Mouse (Mus musculus) C2C12 (cell line): ENCODE measurements at regions not wholly inside any gene's neighbourhood (a gene's known extent, or its start where the extent isn't known, plus 50 kb on each side); places are given as distances from the start of the nearest gene placed in this dataset.

ENCODE experiments used
- CTCF ChIP-seq: IDR thresholded peaks from one replicate; pipeline ENCODE4 v1.5.1; 2011; ENCODE audit not compliant: control insufficient read depth, insufficient read depth, insufficient read length
- MAX ChIP-seq: IDR thresholded peaks from one replicate; pipeline ENCODE4 v1.6.1; 2011; ENCODE audit warnings: mild to moderate bottlenecking, control low read depth
- MYOD1 ChIP-seq: IDR thresholded peaks from one replicate; pipeline ENCODE4 v1.6.1; 2011; ENCODE audit warnings: low read depth; ENCODE audit not compliant: control insufficient read depth, insufficient read length
- USF1 ChIP-seq: IDR thresholded peaks from one replicate; pipeline ENCODE4 v1.6.1; 2011; ENCODE audit warnings: low read depth, mild to moderate bottlenecking, control low read depth, moderate library complexity

DNA sequence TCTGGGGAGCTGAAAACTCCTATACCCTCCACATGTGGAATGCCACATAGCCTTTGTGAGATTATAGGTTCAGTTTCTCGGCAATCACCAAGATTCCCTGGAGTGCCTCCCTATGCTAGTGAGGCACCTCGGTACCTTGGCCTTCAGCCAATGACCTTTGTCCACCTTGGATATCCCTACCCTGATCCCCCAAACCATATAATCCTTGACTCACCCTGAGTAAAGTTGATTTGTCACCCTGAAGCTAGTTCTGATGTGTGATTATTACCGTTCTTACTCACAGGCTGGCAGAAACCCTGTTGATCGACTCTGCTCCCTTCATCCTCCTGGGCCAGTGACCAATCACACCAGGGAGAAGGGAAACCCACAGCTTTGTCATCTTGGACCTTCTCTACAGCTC is 152.5 kb downstream of the Ptpru start:
- no peak for TF ChIP-seq CTCF
- no peak for TF ChIP-seq MAX
- no peak for TF ChIP-seq USF1
- no peak for TF ChIP-seq MYOD1
